Mouse (Mus musculus) heart, embryonic 14.5 days (tissue): ENCODE measurements around the gene Lipe. TPM values are rescaled to one million over a fixed set of nuclear protein-coding genes. Genes with fewer than 3 reads are reported as not detected.
A peak's percentile ranks its signal among the peaks of the same experiment; 100 is the strongest.

Source experiments
- ATAC-seq: fragments of 200-750 bp; cut with Nextera tagmentation; 2 replicates; pipeline ENCODE4 v1.8.0; 2017; ENCODE audit warnings: low read depth, moderate TSS enrichment; ENCODE audit not compliant: insufficient number of reproducible peaks, insufficient read depth, low FRiP score
- H3K27ac ChIP-seq, 2 experiments: fragments of 200-500 bp in 1 of 2; fragments of 300-500 bp in 1 of 2; sonication (generic) in 1 of 2; replicated peaks in 1 of 2; 2 replicates each; pipeline ENCODE4 v1.5.1; 2012 to 2014; ENCODE audit warnings: low read depth in 2 of 2, low read length in 2 of 2, control low read depth in 1 of 2, mild to moderate bottlenecking in 1 of 2, mixed read lengths in 1 of 2; ENCODE audit not compliant: control insufficient read depth in 1 of 2, insufficient read depth in 1 of 2
- H3K27me3 ChIP-seq: fragments of 300-500 bp; sonication (generic); 2 replicates; pipeline ENCODE4 v1.6.1; 2014; ENCODE audit warnings: mild to moderate bottlenecking, low read length, control low read depth; ENCODE audit not compliant: control insufficient read depth, insufficient read depth
- H3K36me3 ChIP-seq: fragments of 300-500 bp; sonication (generic); 2 replicates; pipeline ENCODE4 v1.6.1; 2014; ENCODE audit warnings: mild to moderate bottlenecking, control low read depth, low read length, mixed read lengths; ENCODE audit not compliant: control insufficient read depth, insufficient read depth
- H3K4me1 ChIP-seq, 2 experiments: fragments of 200-500 bp in 1 of 2; fragments of 300-500 bp in 1 of 2; sonication (generic) in 1 of 2; 2 replicates each; pipeline ENCODE4 v1.6.1; 2012 to 2014; ENCODE audit warnings: low read length in 2 of 2, control low read depth in 1 of 2, mixed read lengths in 1 of 2; ENCODE audit not compliant: control insufficient read depth in 2 of 2, insufficient read depth in 2 of 2
- H3K4me2 ChIP-seq: fragments of 300-500 bp; sonication (generic); 2 replicates; pipeline ENCODE4 v1.6.1; 2014; ENCODE audit warnings: mild to moderate bottlenecking, low read length
- H3K4me3 ChIP-seq, 2 experiments: fragments of 200-500 bp in 1 of 2; fragments of 300-500 bp in 1 of 2; sonication (generic) in 1 of 2; 2 replicates each; pipeline ENCODE4 v1.5.1; 2012 to 2014; ENCODE audit warnings: low read length in 2 of 2, mild to moderate bottlenecking in 2 of 2, control low read depth in 1 of 2, low read depth in 1 of 2, moderate library complexity in 1 of 2; ENCODE audit not compliant: control insufficient read depth in 1 of 2, insufficient read depth in 1 of 2
- H3K9ac ChIP-seq: fragments of 300-500 bp; sonication (generic); 2 replicates; pipeline ENCODE4 v1.6.1; 2014; ENCODE audit warnings: mild to moderate bottlenecking, low read length
- H3K9me3 ChIP-seq: fragments of 300-500 bp; sonication (generic); 2 replicates; pipeline ENCODE4 v1.6.1; 2016; ENCODE audit warnings: low read length, control low read depth; ENCODE audit not compliant: control insufficient read depth
- WGBS: fragments of 180-500 bp; shearing (Covaris S2); extraction: QIAGEN DNeasy Blood & Tissue Kit; methylation state at CpG from one replicate; pipeline ENCODE4 v1.1.7; 2014; 5-methylcytosine and 5-hydroxymethylcytosine counted together
- polyA plus RNA-seq: library from polyadenylated mRNA; unstranded; fragments of >200 nt; fragmentation: Nextera tagmentation; extraction: Ambion mirVana; gene quantifications from 2 replicates; pipeline ENCODE4 v1.2.1, GENCODE M21; 2014

Gene Lipe
- polyA plus RNA-seq, 1 experiment from 2014 or later, result 3.6 TPM

GRCm38 (mm10) chr7:25396621-25397020 is 1.9 kb downstream of the Lipe start:
- Histone ChIP-seq H3K9ac (no peak overlapping the region), H3K36me3 (no peaks in the 10 kb centered on the region), H3K4me2 (peak overlapping the region; percentile 92; the same call in 1 of the 2 replicates), H3K9me3 (no peaks in the 10 kb centered on the region), H3K4me3 (no peak overlapping the region), H3K4me1 (peaks cover 11 to 13% of the 10 kb centered on the region in 2 experiments), H3K27ac (no peak overlapping the region), H3K27me3 (no peaks in the 10 kb centered on the region)
- 90% methylated on average over 14 of the region's 14 CpGs for WGBS
- no peak for ATAC-seq

GRCm38 (mm10) chr7:25395558-25396521 is 2.7 kb downstream of the Lipe start:
- H3K27ac ChIP-seq, result peak overlapping the region; percentile 26 to 33; a peak in 2 of 4 replicates
- H3K4me1 ChIP-seq, result peaks cover 13 to 14% of the 10 kb centered on the region in 2 experiments
- WGBS, result 7% methylated on average over 49 of the region's 52 CpGs
- no peaks in the 10 kb centered on the region for H3K36me3 ChIP-seq
- no peaks in the 10 kb centered on the region for H3K27me3 ChIP-seq
- H3K4me3 ChIP-seq, result peak overlapping the region; percentile 76 to 95
- peak; percentile 97 for ATAC-seq
- H3K9ac ChIP-seq, result peak overlapping the region; percentile 82
- no peaks in the 10 kb centered on the region for H3K9me3 ChIP-seq
- H3K4me2 ChIP-seq, result peak overlapping the region; percentile 92

GRCm38 (mm10) chr7:25395186-25395557 is 3.3 kb downstream of the Lipe start:
- Histone ChIP-seq H3K36me3 (no peaks in the 10 kb centered on the region), H3K27ac (peak overlapping the region; percentile 11 to 33; a peak in 2 of 4 replicates), H3K27me3 (no peaks in the 10 kb centered on the region), H3K4me2 (peak overlapping the region; percentile 92), H3K4me3 (peak overlapping the region; percentile 76 to 95), H3K4me1 (peaks cover 17 to 21% of the 10 kb centered on the region in 2 experiments), H3K9me3 (no peaks in the 10 kb centered on the region), H3K9ac (peak overlapping the region; percentile 82)
- WGBS, result under 1% methylated on average over 22 of the region's 22 CpGs
- ATAC-seq, result peak; percentile 22; the same call in 1 of the 2 replicates

GRCm38 (mm10) chr7:25394754-25395153 is 3.8 kb downstream of the Lipe start:
- Histone ChIP-seq H3K4me1 (peaks cover 21 to 25% of the 10 kb centered on the region in 2 experiments), H3K27ac (peak overlapping the region in 1 of 2 experiments; percentile 11; a peak in 1 of 4 replicates), H3K36me3 (no peaks in the 10 kb centered on the region), H3K4me3 (peak overlapping the region; percentile 76 to 95), H3K9ac (peak overlapping the region; percentile 82), H3K27me3 (no peaks in the 10 kb centered on the region), H3K9me3 (no peaks in the 10 kb centered on the region), H3K4me2 (peak overlapping the region; percentile 92)
- 16% methylated on average over 7 of the region's 7 CpGs for WGBS
- ATAC-seq, result no peak

GRCm38 (mm10) chr7:25393451-25394210 is 4.9 kb downstream of the Lipe start:
- Histone ChIP-seq H3K4me1 (peaks cover 23 to 29% of the 10 kb centered on the region in 2 experiments), H3K27ac (no peak overlapping the region), H3K27me3 (no peaks in the 10 kb centered on the region), H3K4me2 (peak overlapping the region; percentile 92), H3K9ac (peak overlapping the region; percentile 82; the same call in 1 of the 2 replicates), H3K4me3 (no peak overlapping the region), H3K9me3 (no peaks in the 10 kb centered on the region), H3K36me3 (0 out of 2 replicates have a peak, but pooled peaks cover 3% of the 10 kb centered on the region)
- no peak for ATAC-seq
- WGBS, result 80% methylated on average over 8 of the region's 8 CpGs

- Histone ChIP-seq H3K36me3 (peaks cover 11% of the 10 kb centered on the region), H3K27ac (no peak overlapping the region), H3K4me3 (no peak overlapping the region), H3K4me1 (peaks cover 23 to 29% of the 10 kb centered on the region in 2 experiments), H3K9ac (no peak overlapping the region), H3K4me2 (no peak overlapping the region), H3K9me3 (no peaks in the 10 kb centered on the region), H3K27me3 (no peaks in the 10 kb centered on the region)
- 51% methylated on average over 7 of the region's 7 CpGs for WGBS
- ATAC-seq, result no peak
Observed at GRCm38 (mm10) chr7:25392851-25393250, 5.7 kb downstream of the Lipe start.

GRCm38 (mm10) chr7:25391856-25392453 is 6.6 kb downstream of the Lipe start:
- peaks cover 26 to 33% of the 10 kb centered on the region in 2 experiments for H3K4me1 ChIP-seq
- no peak overlapping the region for H3K4me3 ChIP-seq
- WGBS, result 79% methylated on average over 2 of the region's 2 CpGs
- no peak overlapping the region for H3K27ac ChIP-seq
- ATAC-seq, result no peak
- no peak overlapping the region for H3K4me2 ChIP-seq
- no peaks in the 10 kb centered on the region for H3K27me3 ChIP-seq
- H3K9ac ChIP-seq, result no peak overlapping the region
- H3K36me3 ChIP-seq, result peaks cover 19% of the 10 kb centered on the region
- H3K9me3 ChIP-seq, result no peaks in the 10 kb centered on the region
